Mouse (Mus musculus) liver, adult 2 months (tissue): ENCODE measurements around the gene Ptpn4.

Experiments
- CTCF ChIP-seq: fragments of 200-500 bp; IDR thresholded peaks from 2 replicates; pipeline ENCODE4 v1.5.1; 2011; ENCODE audit warnings: low read depth, low read length, control low read depth
- POLR2A ChIP-seq: fragments of 200-500 bp; IDR thresholded peaks from 2 replicates; pipeline ENCODE4 v1.6.1; 2011; ENCODE audit warnings: low read length, control low read depth; ENCODE audit not compliant: insufficient read depth; ENCODE audit errors: extremely low read depth

- TF ChIP-seq CTCF = no peak
- TF ChIP-seq POLR2A = no peak
Measured at GRCm38 (mm10) chr1:119666904-119667303, 170.5 kb downstream of the Ptpn4 start.
